Mouse (Mus musculus): ENCODE data around the gene Gm13288.
"Not testable (repeated sequence)": the region's sequence is repeated elsewhere in the genome, so short reads cannot be mapped to it uniquely, and the experiment has no call there.

- TF ChIP-seq TAL1, GATA1 (IDR thresholded peaks at IDR 0.05; ENCODE audit: low read length): not testable (repeated sequence)
These were observed 43.6 kb upstream of the Gm13288 start for GRCm38 (mm10) chr4:88761776-88762175.

Measured in erythroblast, embryonic 14.5 days (primary cell).